Mouse (Mus musculus): ENCODE results near the gene Pde8b. TPM values are rescaled to one million over a fixed set of nuclear protein-coding genes. Genes with fewer than 3 reads are reported as not detected.

The Pde8b gene
- 23.7 TPM for polyA plus RNA-seq (2014; fragmentation: Illumina TruSeq; extraction: RNeasy Lipid Tissue Mini Kit (QIAGEN cat#74804))

DNA sequence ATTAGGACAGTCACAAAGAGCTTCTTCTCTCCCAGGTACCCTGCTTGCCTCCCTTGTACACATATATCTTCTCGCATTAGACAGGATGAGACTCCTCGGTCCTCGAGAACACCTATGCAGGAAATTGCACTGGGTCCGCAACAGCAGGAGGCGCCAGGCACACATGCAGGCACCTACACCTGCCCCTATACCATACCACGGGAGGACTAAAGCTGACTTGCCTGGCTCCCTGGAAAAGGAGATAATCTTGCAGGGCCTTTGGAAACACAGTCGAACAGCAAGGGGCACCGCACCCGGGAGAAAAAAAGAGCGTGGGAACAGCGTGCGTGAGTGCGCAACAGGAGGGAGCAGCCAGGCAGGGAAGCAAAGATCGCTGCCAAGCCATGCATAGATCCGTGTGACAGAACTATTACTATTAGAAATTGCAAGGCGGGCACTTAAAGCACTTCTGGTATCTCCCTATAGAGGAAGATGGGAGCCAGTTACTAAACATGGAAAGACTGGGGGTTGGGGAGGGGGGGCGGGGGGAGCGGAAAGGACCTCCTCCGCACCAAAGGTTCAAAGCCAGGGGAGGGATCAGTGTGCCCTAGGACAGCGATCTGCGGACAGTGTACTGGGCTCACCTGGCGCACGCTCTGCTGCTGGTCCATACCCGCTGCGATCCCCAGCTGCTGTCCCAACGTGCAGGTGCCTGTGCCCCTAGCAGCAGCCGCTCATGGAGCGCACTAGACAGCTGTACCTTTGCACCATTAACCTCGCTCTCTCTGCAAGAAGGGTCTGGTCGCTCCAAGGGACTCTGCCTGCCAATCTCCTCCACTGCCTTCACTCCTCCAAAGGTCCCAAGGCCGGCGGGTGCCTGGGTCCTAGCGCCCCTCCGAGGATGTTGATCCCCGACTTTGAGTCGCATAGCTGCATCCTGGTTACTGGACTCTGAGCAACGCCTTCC, at the start of gene Pde8b:
Gene Pde8b, minus strand, starts transcription at position 826 of the 946 bp plus-strand sequence.

DNA sequence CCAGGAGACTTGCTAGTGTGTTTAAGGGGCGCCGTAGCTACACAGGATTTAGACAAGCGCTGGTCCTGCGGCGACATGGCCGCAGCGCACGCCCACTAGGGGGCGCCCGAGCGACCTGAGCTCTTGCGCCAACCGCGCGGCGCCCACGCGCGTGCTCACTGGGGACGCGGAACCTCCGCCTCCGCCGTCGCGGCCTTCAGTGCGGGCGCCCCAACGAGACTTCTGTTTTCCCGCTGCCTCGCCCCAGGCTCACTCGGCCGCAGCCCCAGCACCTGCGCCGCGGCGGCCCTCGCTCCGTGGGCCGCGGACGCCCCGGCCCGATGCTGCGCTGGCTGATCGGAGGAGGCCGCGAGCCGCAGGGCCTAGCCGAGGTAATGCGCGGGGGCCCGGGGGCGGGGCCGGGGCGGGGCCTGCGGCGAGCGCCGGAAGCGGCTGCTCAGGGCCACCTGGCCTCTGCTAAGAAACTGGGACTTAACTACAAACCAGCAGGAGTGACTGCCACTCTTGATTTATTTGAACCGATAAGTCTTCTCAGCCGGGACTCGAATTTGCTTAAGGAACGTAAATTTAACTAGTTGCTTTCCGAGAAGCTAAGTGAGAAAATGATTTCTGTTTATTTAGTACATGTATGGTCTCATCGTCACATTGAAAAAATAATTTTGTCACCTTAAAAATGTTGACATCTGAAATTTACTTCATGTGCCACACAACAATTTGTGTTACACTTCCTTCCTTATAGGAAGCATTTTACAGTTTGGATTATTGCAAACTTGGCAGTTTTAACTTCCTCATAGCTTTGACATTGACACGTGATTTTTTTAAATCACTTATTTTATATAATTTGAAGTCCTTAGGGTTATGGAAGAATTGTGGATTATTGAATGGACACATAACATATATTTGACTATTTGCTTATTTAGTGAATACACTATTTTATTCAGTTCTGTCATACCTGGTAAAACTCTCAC, 273.6 kb downstream of the Pde8b start, which contains the start of gene Wdr41:
Gene Wdr41, plus strand, starts transcription at position 126 of the 968 bp plus-strand sequence.

Other genes with a start within 250 kb of the Pde8b start
- 157 TPM for gene Zbed3, start 73.3 kb upstream of the Pde8b start, polyA plus RNA-seq (2014; fragmentation: Illumina TruSeq; extraction: RNeasy Lipid Tissue Mini Kit (QIAGEN cat#74804))
- 42.6 TPM for gene Aggf1, start 125.0 kb upstream of the Pde8b start, polyA plus RNA-seq (2014; fragmentation: Illumina TruSeq; extraction: RNeasy Lipid Tissue Mini Kit (QIAGEN cat#74804))
- not detected for gene Crhbp, start 194.6 kb upstream of the Pde8b start, polyA plus RNA-seq (2014; fragmentation: Illumina TruSeq; extraction: RNeasy Lipid Tissue Mini Kit (QIAGEN cat#74804))
- gene S100z, start 228.4 kb upstream of the Pde8b start, polyA plus RNA-seq (2014; fragmentation: Illumina TruSeq; extraction: RNeasy Lipid Tissue Mini Kit (QIAGEN cat#74804)): not detected